Mouse (Mus musculus): ENCODE results near the gene Diras1. TPM values are rescaled to one million over a fixed set of nuclear protein-coding genes. Genes with fewer than 3 reads are reported as not detected.

The Diras1 gene
- total RNA-seq, 4 experiments from 2014 or later, result 3.6 to 6.5 (median 4.4) TPM

GRCm38 (mm10) chr10:81028219-81028618 lies 2.8 kb upstream of the Diras1 start:
- no peak for DNase-seq

- DNase-seq, result peak; percentile 51
These were observed 1.9 kb upstream of the Diras1 start for GRCm38 (mm10) chr10:81027331-81027730.

- no peak for DNase-seq
These were observed 1.4 kb upstream of the Diras1 start for GRCm38 (mm10) chr10:81026857-81027256.

GRCm38 (mm10) chr10:81025047-81025621 lies 328 bp downstream of the Diras1 start:
- DNase-seq, result no peak

GRCm38 (mm10) chr10:81024346-81024937 lies 1.0 kb downstream of the Diras1 start:
- no peak for DNase-seq

- no peak for DNase-seq
These were observed 2.7 kb downstream of the Diras1 start for GRCm38 (mm10) chr10:81022744-81023143.

GRCm38 (mm10) chr10:81021547-81022110 lies 3.8 kb downstream of the Diras1 start:
- no peak for DNase-seq

- no peak for DNase-seq
These were observed 5.3 kb downstream of the Diras1 start for GRCm38 (mm10) chr10:81020207-81020606.

- no peak for DNase-seq
These were observed 5.8 kb downstream of the Diras1 start for GRCm38 (mm10) chr10:81019687-81020086.

GRCm38 (mm10) chr10:81018326-81018725 lies 7.1 kb downstream of the Diras1 start:
- DNase-seq, result no peak

- DNase-seq, result no peak
These were observed 8.8 kb downstream of the Diras1 start for GRCm38 (mm10) chr10:81016645-81017044.

GRCm38 (mm10) chr10:81015666-81016065 lies 9.8 kb downstream of the Diras1 start:
- no peak for DNase-seq

- DNase-seq, result peak; percentile 98
These were observed 10.8 kb downstream of the Diras1 start, which contains the start of gene Gng7 for GRCm38 (mm10) chr10:81014393-81015384. Gng7 (minus strand) TSS chr10:81014945.

- no peak for DNase-seq
These were observed 14.6 kb downstream of the Diras1 start for GRCm38 (mm10) chr10:81010851-81011250.

- no peak for DNase-seq
These were observed 18.2 kb downstream of the Diras1 start for GRCm38 (mm10) chr10:81007240-81007639.

GRCm38 (mm10) chr10:81006005-81006677 lies 19.3 kb downstream of the Diras1 start:
- no peak for DNase-seq

- no peak for DNase-seq
These were observed 24.3 kb downstream of the Diras1 start for GRCm38 (mm10) chr10:81001161-81001560.

GRCm38 (mm10) chr10:81000197-81001062 lies 25.0 kb downstream of the Diras1 start:
- no peak for DNase-seq

- DNase-seq, result peak; percentile 84
These were observed 25.9 kb downstream of the Diras1 start for GRCm38 (mm10) chr10:80999362-81000196.

- no peak for DNase-seq
These were observed 26.7 kb downstream of the Diras1 start for GRCm38 (mm10) chr10:80998778-80999177.

Measured in adrenal gland, adult 8-10 months (tissue).